Mouse (Mus musculus): ENCODE results near the gene Lrrc47.

Gene Lrrc47

DNA sequence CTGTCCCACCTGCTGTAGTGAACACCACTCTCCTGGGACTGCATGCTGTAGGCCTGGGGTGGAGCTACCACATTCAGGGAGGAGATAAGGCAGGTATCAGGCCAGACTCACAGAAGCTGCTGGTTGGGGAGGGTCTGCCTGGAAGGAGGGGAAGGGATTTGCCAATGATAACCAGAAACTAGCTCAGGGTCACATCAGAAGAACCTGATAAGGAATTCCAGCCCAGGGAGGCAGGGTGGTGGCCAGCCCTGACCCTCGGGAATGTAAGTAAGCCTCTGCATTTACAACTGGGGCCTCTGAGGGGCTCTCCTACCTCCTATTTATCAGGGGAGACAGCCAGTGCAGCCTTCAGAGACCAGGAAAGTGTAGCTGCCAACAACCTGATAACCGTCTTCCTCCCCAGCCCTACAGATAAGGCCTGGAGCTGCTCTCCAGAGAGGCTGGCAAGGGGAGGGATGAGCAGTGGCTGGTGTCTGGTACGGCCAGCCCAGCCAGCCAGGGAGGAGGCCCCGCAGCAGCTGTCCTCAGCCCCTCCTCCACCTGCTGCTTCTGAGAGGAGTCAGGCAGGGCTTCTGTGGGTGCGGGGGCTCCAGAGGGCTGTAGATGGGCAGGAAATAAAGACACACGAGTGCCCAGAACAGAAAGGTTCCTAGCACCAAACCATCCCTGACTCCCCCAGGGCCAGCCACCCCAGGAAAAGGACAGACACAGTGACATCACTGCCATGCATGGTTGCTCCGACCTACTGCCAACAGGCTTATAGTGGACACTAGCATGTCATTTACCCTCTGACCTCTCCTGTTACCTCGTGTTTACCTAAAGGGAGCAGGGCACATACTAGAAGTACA lies 12.4 kb downstream of the Lrrc47 start:
- DNase-seq (ENCODE audit: low spot score) = peak; percentile 16

DNA sequence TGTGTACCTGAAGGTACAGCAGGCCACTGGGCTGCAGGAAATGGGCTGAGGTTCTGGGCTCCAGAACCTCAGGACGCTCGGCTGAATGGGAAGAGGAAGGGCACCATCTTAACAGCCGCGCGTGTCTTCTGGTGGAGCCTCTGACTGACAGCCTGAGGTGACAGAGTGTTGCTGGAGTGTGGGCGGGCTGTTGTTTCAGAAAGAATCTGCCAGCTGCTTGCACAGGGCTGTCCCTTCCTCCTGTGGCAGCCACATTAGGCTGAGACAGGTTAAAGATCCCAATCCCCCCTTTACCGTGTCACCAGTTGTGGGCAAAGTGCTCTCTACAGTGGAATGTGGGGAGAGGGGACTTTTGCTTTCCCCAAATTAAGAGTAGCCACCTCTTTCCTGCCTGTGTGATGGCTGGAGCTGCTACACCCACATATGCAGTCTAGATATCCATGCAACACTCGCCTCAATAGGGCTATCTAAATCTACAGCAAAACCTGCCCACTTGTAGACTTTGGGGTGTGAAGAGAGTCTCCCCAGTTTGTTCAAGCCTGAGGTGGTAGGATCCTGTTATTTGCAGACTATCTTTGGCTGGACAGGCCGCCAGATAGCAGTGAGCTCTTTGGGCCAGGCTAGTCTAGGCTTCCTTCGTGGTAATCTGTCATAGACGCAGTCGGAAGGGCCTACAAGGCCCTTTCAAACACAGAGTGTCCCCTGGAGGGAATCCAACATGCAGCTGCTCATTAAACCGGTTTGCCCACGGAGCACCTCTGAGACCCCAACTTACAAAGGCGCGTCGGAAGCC lies 13.4 kb downstream of the Lrrc47 start:
- DNase-seq (ENCODE audit: low spot score) = no peak

- DNase-seq (ENCODE audit: low spot score) = peak; percentile 77
These were observed 14.3 kb downstream of the Lrrc47 start, which contains the start of gene Smim1 for GRCm38 (mm10) chr4:154025641-154026440. Gene Smim1 (minus strand): TSS chr4:154026230.

GRCm38 (mm10) chr4:154026441-154026761 lies 14.9 kb downstream of the Lrrc47 start:
- no peak for DNase-seq (ENCODE audit: low spot score)

DNA sequence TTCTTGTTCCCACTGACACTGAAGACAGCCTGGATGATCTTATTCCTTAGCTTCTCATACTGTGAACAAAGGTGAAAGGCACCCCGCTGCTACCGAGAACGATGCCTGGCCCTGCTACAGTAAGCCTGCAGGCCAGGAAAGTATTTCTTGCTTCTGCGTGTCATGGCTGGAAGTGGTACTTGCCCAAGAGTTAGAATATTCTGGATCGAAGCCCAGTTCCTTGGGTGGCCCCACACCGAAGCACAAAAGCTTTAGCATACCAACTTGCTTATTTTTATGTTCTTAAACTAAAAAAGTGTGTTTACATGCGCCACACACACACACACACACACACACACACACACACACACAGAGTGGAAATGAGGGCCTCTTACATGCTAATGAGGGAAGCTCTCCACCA lies 16.5 kb downstream of the Lrrc47 start:
- DNase-seq (ENCODE audit: low spot score) = no peak

DNA sequence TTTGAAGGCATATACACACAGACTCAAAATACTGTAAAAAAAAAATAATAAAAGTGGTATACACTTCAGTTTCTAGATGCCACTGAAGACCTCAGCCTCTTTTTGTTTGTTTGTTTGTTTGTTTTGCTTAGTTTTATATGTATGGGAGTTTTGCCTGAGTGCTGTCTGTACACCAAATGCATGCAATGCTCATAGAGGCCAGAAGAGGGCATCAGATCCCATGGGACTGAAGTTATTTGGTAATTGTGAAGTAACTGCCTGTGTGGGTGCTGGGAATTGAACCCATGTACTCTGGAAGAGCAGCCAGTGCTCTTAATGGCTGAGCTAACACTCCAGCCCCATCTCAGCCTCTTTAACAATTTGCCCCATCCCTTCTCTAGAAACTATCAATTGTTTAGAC lies 17.1 kb downstream of the Lrrc47 start:
- peak; percentile 30 for DNase-seq (ENCODE audit: low spot score)

DNA sequence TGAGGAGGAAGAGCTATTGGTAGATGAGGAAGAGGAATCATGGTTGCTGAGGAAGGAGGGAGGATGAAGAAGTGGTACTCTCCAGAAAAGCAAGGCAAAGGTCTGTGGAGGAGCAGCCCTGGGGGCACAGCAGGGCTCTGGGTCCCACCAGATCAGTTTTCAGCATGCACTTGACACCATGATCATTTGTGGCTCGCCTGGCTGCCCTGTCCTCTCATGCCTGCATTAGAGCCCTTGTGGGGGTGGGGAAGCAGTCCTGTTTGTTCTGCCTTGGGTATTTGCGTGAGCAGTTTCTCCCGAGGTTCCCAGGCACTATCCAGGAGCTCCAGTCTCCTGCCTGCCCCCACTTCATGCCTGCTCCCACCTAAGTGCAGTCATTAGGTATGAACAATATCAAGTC lies 25.6 kb downstream of the Lrrc47 start:
- no peak for DNase-seq (ENCODE audit: low spot score)

- DNase-seq (ENCODE audit: low spot score) = no peak
These were observed 31.0 kb downstream of the Lrrc47 start, which contains the start of gene Ccdc27 for GRCm38 (mm10) chr4:154042577-154042976. Gene Ccdc27 (minus strand): TSS chr4:154042677.

DNA sequence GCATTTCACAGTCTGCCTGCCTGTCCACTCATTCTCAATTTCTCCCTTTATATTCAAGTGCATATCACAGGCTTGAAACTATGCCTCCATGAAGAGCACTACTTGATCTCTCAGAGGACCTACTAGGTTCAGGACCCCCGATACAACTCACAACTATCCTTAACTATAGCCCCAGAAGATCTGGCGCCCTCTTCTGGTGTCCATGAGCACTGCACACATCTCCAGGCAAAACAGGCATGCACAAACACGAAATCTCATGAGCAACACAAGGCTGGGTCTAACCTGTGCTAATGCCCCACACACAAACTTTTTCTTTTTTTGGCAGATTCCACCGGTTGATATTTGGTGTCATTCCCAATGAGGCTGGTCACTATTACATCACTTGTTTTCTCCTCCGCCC lies 34.3 kb downstream of the Lrrc47 start:
- no peak for DNase-seq (ENCODE audit: low spot score)

DNA sequence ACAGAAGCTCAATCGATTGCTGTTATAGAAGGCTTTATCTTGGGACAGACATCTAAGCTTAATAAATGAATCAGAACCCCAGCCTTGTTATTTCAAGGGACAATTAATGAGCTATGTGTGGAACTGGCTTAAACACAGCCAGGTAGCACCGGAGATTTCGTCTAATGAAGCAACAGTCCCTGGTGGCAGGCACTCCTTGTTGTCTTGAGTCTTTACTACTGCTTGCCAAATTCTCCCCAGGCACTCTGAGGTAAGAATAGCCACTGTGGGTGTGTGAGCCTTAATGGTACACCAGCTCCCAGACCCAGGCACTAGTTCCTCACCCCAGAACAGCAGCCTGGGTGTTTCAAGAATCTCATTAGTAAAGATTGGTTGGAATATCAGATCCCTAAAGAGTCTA lies 39.9 kb downstream of the Lrrc47 start:
- DNase-seq (ENCODE audit: low spot score) = no peak

GRCm38 (mm10) chr4:154053065-154053464 lies 41.5 kb downstream of the Lrrc47 start:
- DNase-seq (ENCODE audit: low spot score) = peak; percentile 7

DNA sequence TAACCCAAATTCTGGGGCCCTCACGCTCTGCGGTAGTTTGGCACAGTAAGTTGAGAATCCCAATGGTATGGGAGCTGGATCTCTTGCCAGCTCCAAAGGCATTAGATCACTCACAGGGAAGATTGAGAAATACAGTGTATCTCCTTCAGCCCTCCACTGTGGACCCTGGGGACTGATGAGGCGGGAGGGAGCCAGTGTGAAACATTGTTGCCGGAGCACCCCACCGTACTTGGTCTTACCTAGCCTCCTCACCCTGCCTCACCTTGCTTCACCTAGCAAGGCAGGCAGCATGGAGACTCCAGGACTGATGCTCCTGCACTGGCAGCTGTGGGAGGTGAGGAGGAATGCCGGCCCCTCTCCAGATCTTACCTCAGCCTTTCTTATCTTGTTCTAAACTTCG lies 44.0 kb downstream of the Lrrc47 start:
- DNase-seq (ENCODE audit: low spot score) = no peak

GRCm38 (mm10) chr4:154056046-154056445 lies 44.5 kb downstream of the Lrrc47 start:
- no peak for DNase-seq (ENCODE audit: low spot score)

DNA sequence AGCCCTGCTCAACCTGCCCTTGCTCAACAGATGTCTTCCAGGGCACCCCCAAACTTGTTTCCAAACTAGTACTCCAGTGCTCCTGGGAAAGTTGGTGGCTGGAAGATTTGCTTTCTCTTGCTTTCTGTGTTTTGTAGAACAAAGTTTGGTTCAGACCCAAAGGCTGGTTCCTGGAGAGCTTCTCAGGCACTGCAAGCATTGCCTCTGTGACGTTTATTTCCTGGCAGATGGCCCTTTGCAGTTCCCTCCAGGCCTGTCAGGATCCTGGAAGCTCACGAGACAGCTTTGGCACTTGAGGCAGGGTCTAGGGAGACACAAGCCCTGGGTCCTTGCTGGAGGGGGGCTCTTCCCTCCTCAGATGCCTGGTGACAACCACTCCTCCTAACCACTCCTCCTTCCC lies 45.1 kb downstream of the Lrrc47 start:
- DNase-seq (ENCODE audit: low spot score) = no peak

GRCm38 (mm10) chr4:154057696-154058095 lies 46.2 kb downstream of the Lrrc47 start:
- DNase-seq (ENCODE audit: low spot score) = no peak

- DNase-seq (ENCODE audit: low spot score) = peak; percentile 69
These were observed 53.6 kb downstream of the Lrrc47 start for GRCm38 (mm10) chr4:154064827-154065773.

DNA sequence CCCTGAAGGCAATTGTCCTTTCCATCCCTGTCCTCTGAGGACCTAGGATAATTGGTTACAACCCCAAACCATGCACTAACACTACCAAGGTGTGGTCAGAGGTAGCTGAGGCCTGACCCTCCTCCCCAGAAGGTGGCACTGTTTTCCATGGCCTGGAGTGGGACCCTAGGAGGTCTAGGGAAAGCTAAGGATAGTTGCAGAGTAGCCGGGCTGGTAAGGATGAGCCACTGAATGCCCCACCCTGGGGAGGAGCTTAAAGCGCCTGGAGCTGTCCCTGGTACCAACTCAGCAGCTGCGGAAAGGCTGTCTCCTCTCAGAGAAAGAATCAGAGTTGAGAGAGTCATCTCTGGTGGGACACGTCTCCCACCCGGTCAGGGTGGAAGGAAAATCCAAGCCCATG lies 59.4 kb downstream of the Lrrc47 start:
- peak; percentile 74 for DNase-seq (ENCODE audit: low spot score)

Data from embryo, embryonic 10.5 days (tissue).